Mouse (Mus musculus) heart, postnatal 0 days (tissue): ENCODE measurements around the gene Tanc1.

ENCODE experiments used
- CTCF ChIP-seq: IDR thresholded peaks from 2 replicates; pipeline ENCODE4 v1.5.1; 2016; ENCODE audit warnings: antibody characterized with exemption, control low read depth, low read depth
- EP300 ChIP-seq: IDR thresholded peaks from 2 replicates; pipeline ENCODE4 v1.6.1; 2016; ENCODE audit warnings: antibody characterized with exemption, low read depth

DNA sequence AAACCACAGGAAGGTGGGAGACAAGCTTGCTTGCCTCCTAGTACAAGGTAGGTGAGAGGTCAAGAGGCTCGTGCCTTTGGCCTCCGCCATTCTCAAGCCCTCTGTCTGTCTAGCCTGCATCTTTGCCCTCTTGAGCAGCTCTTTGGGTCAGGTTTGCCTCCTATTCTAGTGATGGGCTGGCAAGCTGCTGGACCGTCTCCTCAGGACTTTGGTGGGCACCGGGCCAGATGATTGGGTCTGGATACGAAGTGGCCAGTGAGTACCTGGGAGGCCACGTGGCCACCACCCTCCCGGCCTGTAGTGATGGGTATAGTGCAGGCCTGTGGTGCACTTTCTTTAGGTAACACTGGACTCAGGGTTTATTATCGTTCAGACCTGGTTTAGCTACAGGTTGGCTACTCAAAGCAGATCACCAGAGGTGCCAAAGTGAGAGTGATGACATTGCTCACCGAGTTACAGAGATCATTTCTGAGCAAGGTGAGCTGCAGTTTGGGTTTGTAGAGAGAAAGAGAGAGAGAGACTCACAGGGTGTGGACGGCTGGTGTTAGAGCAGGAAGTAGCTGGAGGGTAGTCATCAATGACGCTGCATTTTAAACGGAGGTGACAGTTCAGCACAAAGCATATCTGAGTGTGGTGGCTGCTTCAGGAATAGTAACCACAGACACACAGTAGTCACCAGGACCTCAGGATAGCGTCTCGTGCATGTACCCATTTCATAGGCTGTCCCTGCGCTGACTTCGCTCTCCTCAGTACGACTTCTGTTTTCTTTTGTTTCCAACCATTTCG lies 188.8 kb downstream of the Tanc1 start:
- no peak for TF ChIP-seq CTCF
- TF ChIP-seq EP300: no peak
